Mouse (Mus musculus): ENCODE measurements around the gene Gja1.

Gene Gja1

GRCm38 (mm10) chr10:56415894-56416570 lies 38.9 kb downstream of the Gja1 start:
- DNase-seq (ENCODE audit: low spot score in 2 of 2), result no peak

GRCm38 (mm10) chr10:56422518-56422917 lies 45.4 kb downstream of the Gja1 start:
- no peak for DNase-seq (ENCODE audit: low spot score in 2 of 2)

GRCm38 (mm10) chr10:56425016-56425798 lies 48.1 kb downstream of the Gja1 start:
- DNase-seq (ENCODE audit: low spot score in 2 of 2), result no peak

DNA sequence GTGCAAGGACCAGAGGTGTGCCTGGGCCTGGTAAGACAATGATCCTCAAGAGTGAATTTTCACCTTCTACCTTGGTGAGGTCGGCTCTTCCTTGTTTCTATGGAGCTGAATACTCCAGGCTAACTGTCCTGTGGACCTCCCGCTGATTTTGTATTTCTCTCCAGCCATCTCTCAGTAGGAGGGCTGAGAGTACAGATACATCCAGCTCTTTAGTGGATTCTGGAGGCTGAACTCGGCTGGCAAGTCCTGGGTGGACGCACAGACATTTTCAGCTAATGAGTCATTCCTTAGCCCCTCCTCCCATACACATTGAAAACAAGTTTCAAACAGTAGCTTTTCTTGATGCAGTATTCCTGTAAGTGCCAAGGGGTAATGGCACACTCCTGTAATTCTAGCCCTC lies 49.2 kb downstream of the Gja1 start:
- no peak for DNase-seq (ENCODE audit: low spot score in 2 of 2)

GRCm38 (mm10) chr10:56427382-56427781 lies 50.3 kb downstream of the Gja1 start:
- no peak for DNase-seq (ENCODE audit: low spot score in 2 of 2)

GRCm38 (mm10) chr10:56427827-56428226 lies 50.7 kb downstream of the Gja1 start:
- DNase-seq (ENCODE audit: low spot score in 2 of 2), result no peak

DNA sequence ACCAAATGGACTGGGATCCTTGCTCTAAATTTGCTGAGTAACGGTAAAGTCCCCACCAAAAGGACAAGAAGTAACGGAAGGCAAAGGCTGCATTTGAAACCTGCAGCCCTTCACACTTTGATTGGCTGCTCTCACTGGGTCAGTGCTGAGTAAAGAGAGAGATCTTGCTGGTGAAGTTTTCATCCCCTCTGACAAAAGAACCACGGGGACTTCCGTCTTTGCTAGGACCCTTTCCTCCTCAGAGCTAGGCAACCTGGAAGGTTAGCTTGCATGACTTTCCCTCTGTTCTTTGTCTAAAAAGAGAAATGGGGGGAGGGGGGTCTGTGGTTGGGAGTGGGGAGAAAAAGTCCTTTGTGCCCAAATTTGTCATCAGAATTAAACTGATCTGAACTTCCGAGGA lies 51.9 kb downstream of the Gja1 start:
- DNase-seq (ENCODE audit: low spot score in 2 of 2), result no peak

DNA sequence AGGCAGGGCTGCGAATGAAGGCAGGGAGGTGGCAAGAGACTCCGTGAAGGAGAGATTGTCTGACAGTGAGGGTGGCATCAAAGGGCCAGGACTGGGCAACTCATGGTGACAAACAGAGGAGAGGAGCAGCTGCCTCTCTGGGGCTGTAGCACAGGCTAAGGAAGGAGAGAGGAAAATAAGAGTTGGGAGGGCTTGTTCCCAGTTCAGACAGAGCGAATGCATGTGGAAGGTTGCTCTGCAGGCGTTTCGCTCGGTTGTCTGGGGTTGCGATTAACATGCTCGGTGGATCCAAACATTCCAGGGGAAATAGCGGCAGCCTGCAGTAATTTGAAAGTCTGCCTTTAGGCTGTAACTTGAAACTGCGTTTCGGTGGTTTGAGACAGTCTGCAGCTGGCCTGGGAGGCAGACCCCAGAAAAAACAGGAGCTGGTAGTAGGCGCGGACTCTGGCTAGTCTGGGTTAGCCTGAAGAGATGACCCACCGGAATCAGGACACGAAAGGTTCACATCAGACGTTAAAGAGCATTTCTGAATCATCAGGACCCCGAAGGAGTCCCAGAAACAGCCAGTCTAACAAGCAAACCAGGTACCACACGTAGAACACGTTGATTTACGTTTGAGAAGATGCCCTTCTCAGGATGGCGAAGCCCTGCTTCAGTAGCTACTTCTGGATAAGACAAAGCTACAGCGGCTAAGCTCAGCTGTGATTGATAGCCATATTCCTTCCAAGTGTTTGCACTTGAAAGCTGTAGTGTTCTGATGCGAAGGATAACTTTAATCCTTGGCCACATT lies 54.7 kb downstream of the Gja1 start:
- DNase-seq (ENCODE audit: low spot score in 2 of 2), result peak in 1 of 2 experiments; percentile 2

GRCm38 (mm10) chr10:56432390-56432709 lies 55.2 kb downstream of the Gja1 start:
- DNase-seq (ENCODE audit: low spot score in 2 of 2), result no peak

DNA sequence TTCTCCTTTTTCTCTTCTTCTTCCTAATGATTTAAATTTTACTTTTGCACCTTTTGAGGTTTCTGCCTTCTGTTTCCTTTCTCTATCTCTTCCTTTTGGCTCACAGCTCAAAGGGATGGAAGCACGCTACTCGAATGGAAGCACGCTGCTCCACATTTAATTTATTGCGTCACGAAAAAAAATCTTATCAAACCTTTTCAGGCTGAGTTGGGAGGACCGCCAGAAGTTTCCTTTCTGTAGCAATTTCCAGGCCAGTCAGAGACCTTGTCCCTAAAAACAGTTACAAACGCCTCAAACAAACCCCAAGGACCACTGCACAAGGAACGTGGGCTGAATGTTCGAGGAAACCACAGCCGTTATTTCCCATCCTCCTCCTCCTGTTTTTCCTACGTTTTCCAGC lies 60.2 kb downstream of the Gja1 start:
- DNase-seq (ENCODE audit: low spot score in 2 of 2), result no peak

GRCm38 (mm10) chr10:56439638-56440037 lies 62.5 kb downstream of the Gja1 start:
- no peak for DNase-seq (ENCODE audit: low spot score in 2 of 2)

- DNase-seq (ENCODE audit: low spot score in 2 of 2), result no peak
Observed at GRCm38 (mm10) chr10:56444457-56444856, 67.3 kb downstream of the Gja1 start.

DNA sequence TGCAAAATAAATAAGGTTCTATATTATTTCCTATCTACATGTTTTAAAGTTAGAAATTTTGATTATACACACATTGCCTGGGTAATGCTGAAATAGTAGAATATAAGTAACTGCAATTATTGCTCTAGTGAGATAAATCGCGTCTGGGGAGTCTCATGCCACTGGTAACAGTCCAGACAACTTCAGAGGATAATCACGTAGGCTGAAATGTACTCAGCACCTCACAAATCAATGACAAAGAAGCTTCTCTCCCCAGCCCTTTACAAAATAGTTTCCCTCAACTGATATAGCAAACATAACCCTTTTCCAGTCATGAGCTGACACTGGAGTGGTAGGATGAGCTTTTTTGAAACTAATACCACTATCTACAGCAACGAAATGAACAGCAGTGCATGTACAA lies 71.9 kb downstream of the Gja1 start:
- no peak for DNase-seq (ENCODE audit: low spot score in 2 of 2)
